Comparison of ENCODE assay signal across 32 mouse cellular contexts in genomic region chr5:145120921-145121320, GRCm38 (mm10). TPM values are rescaled to one million over a fixed set of nuclear protein-coding genes. Genes with fewer than 3 reads are reported as not detected.
A peak's percentile ranks its signal among the peaks of the same experiment; 100 is the strongest.
DNase-seq lines count a peak whose midpoint lies in the region; ATAC-seq lines count a peak whose summit lies in the region.
"Had no signal": no experiment of that assay in that cellular context is flagged by ENCODE, and none has a peak within 500 bp of the region (broad histone marks: within the 10 kb centered on the region; RNA-seq: fewer than 3 reads in every experiment).

No protein-coding gene starts in this region.

- H3K27me3 ChIP-seq in heart, embryonic 13.5 days (replicated peaks) = no peaks in the 10 kb centered on the region
- no peaks in the 10 kb centered on the region for H3K27me3 ChIP-seq in neural tube, embryonic 11.5 days (ENCODE audit: control insufficient read depth, insufficient read depth, low read length)
- 0 out of 2 replicates have a peak, but pooled peaks cover 5% of the 10 kb centered on the region for H3K27me3 ChIP-seq in neural tube, embryonic 15.5 days (replicated peaks)
- H3K27me3 ChIP-seq: liver, embryonic 13.5 days; neural tube, embryonic 12.5 days had no signal

- H3K27ac ChIP-seq in heart, embryonic 13.5 days (replicated peaks) = peak overlapping the region; percentile 36; the same call in 1 of the 2 replicates
- H3K27ac ChIP-seq in neural tube, embryonic 11.5 days (ENCODE audit: low read depth, low read length) = no peak overlapping the region
- no peak overlapping the region for H3K27ac ChIP-seq in neural tube, embryonic 15.5 days (replicated peaks)
- H3K27ac ChIP-seq: forebrain, embryonic 13.5 days; hindbrain, postnatal 0 days; liver, embryonic 13.5 days; midbrain, embryonic 13.5 days; neural tube, embryonic 12.5 days had no signal

- no peak for ATAC-seq in heart, embryonic 13.5 days (ENCODE audit: extremely low read depth, insufficient number of reproducible peaks, low FRiP score, low TSS enrichment)
- no peak for ATAC-seq in neural tube, embryonic 11.5 days (ENCODE audit: insufficient read depth, low FRiP score, low TSS enrichment)
- ATAC-seq in neural tube, embryonic 15.5 days (ENCODE audit: low FRiP score) = no peak
- ATAC-seq in megakaryocyte-erythroid progenitor cell, adult 5-6 weeks (replicated peaks; ENCODE audit: low FRiP score, low TSS enrichment, poor library complexity, severe bottlenecking) = peak; percentile 45; the same call in 1 of the 2 replicates
- ATAC-seq in monocyte, adult 5-6 weeks (replicated peaks; ENCODE audit: insufficient number of reproducible peaks, low FRiP score, low TSS enrichment, poor library complexity, severe bottlenecking) = no peak
- ATAC-seq: CD4-positive, CD25-positive, alpha-beta regulatory T cell, adult 4 months; forebrain, embryonic 13.5 days; hindbrain, postnatal 0 days; intestine, embryonic 16.5 days; midbrain, embryonic 13.5 days had no signal

- no peak overlapping the region for H3K4me3 ChIP-seq in heart, embryonic 13.5 days
- no peak overlapping the region for H3K4me3 ChIP-seq in neural tube, embryonic 11.5 days (ENCODE audit: low read depth, low read length)
- H3K4me3 ChIP-seq in neural tube, embryonic 15.5 days (replicated peaks) = no peak overlapping the region
- H3K4me3 ChIP-seq: forebrain, embryonic 13.5 days; liver, embryonic 13.5 days; midbrain, embryonic 13.5 days; neural tube, embryonic 12.5 days had no signal

- 0 out of 2 replicates have a peak, but pooled peaks cover 4% of the 10 kb centered on the region for H3K9me3 ChIP-seq in heart, embryonic 13.5 days
- H3K9me3 ChIP-seq in neural tube, embryonic 11.5 days (ENCODE audit: control insufficient read depth, low read length) = no peaks in the 10 kb centered on the region
- no peaks in the 10 kb centered on the region for H3K9me3 ChIP-seq in neural tube, embryonic 15.5 days (replicated peaks)
- H3K9me3 ChIP-seq: forebrain, embryonic 13.5 days; midbrain, embryonic 13.5 days; neural tube, embryonic 12.5 days had no signal

- peak overlapping the region; percentile 16; the same call in 1 of the 2 replicates for H3K9ac ChIP-seq in heart, embryonic 13.5 days
- no peak overlapping the region for H3K9ac ChIP-seq in neural tube, embryonic 11.5 days (ENCODE audit: low read length)
- no peak overlapping the region for H3K9ac ChIP-seq in neural tube, embryonic 15.5 days (replicated peaks)
- H3K9ac ChIP-seq: forebrain, embryonic 13.5 days; liver, embryonic 13.5 days; lung, embryonic 14.5 days; midbrain, embryonic 13.5 days; neural tube, embryonic 12.5 days had no signal

- 55% methylated on average over 7 of the region's 7 CpGs for WGBS in heart, embryonic 13.5 days
- 70% methylated on average over 7 of the region's 7 CpGs for WGBS in neural tube, embryonic 11.5 days
- 78% methylated on average over 7 of the region's 7 CpGs for WGBS in neural tube, embryonic 15.5 days

- H3K4me2 ChIP-seq in heart, embryonic 13.5 days = no peak overlapping the region
- no peak overlapping the region for H3K4me2 ChIP-seq in neural tube, embryonic 11.5 days (ENCODE audit: low read depth)
- H3K4me2 ChIP-seq in neural tube, embryonic 15.5 days = no peak overlapping the region
- H3K4me2 ChIP-seq: forebrain, embryonic 13.5 days; liver, embryonic 13.5 days; lung, embryonic 14.5 days; midbrain, embryonic 13.5 days; neural tube, embryonic 12.5 days had no signal

- H3K4me1 ChIP-seq in heart, embryonic 13.5 days = peaks cover 45% of the 10 kb centered on the region
- H3K4me1 ChIP-seq in neural tube, embryonic 11.5 days (ENCODE audit: control insufficient read depth, insufficient read depth, low read length) = no peaks in the 10 kb centered on the region
- H3K4me1 ChIP-seq in neural tube, embryonic 15.5 days = 0 out of 2 replicates have a peak, but pooled peaks cover 3% of the 10 kb centered on the region
- H3K4me1 ChIP-seq: forebrain, embryonic 13.5 days; midbrain, embryonic 13.5 days; neural tube, embryonic 12.5 days had no signal

- DNase-seq in adrenal gland, postnatal 10 days = peak; percentile 42
- DNase-seq in adrenal gland, adult 18-20 months (ENCODE audit: low spot score in 2 of 2) = no peak
- no peak for DNase-seq in heart, adult 8-10 months (ENCODE audit: low spot score)
- peak; percentile 9 for DNase-seq in neural tube, embryonic 11.5 days (ENCODE audit: low spot score)
- DNase-seq: adrenal gland, adult 2 months; cerebellum, adult 2 months; cerebellum, postnatal 25 days; gastrocnemius, postnatal 36 days; layer of hippocampus, adult 9-11 months; liver, embryonic 13.5 days; lung, embryonic 14.5 days; retina, postnatal 1 day; thymus, postnatal 14 days had no signal

- peaks cover 67% of the 10 kb centered on the region for H3K36me3 ChIP-seq in heart, embryonic 13.5 days
- no peaks in the 10 kb centered on the region for H3K36me3 ChIP-seq in neural tube, embryonic 11.5 days (ENCODE audit: control insufficient read depth, insufficient read depth, low read length)
- H3K36me3 ChIP-seq in neural tube, embryonic 15.5 days = peaks cover 18% of the 10 kb centered on the region

RNA-seq across cellular contexts. Expression of gene Arpc1b, which starts 6.9 kb away (rescaled TPM):
- 100 to 1,000 TPM; 212 to 226 TPM for total RNA-seq in adrenal gland, postnatal 10 days (2021)
- total RNA-seq in adrenal gland, adult 18-20 months (2021) = 100 to 1,000 TPM; 210 to 225 TPM
- polyA plus RNA-seq in heart, embryonic 13.5 days (2015; fragmentation: Nextera tagmentation; extraction: Ambion mirVana) = 221 and 234 TPM in 2 replicates
- 10 to 100 TPM; 46.0 to 70.3 (median 55.0) TPM for total RNA-seq in heart, adult 8-10 months (2022)
- 68.5 and 72.5 TPM in 2 replicates for polyA plus RNA-seq in neural tube, embryonic 11.5 days (2014; fragmentation: Nextera tagmentation; extraction: Ambion mirVana)
- 82.4 and 204 TPM in 2 replicates for polyA plus RNA-seq in neural tube, embryonic 15.5 days (2015; fragmentation: Nextera tagmentation; extraction: Ambion mirVana)
- 54.0 and 68.8 TPM in 2 replicates for total RNA-seq in megakaryocyte-erythroid progenitor cell, adult 5-6 weeks (2014; fragmentation: Nextera tagmentation)
- total RNA-seq in megakaryocyte-erythroid progenitor cell, adult 5-6 weeks (2017) = 23.7 and 35.9 TPM in 2 replicates
- 406 to 524 TPM (median 463 TPM) in 3 replicates for total RNA-seq in monocyte, adult 5-6 weeks (2017)

RNA-seq across cellular contexts. Expression of gene Pdap1, which starts 19.1 kb away (rescaled TPM):
- total RNA-seq in adrenal gland, postnatal 10 days (2021) = 10 to 100 TPM; 74.5 to 80.9 TPM
- 10 to 100 TPM; 77.4 to 84.6 TPM for total RNA-seq in adrenal gland, adult 18-20 months (2021)
- 62.4 and 62.6 TPM in 2 replicates for polyA plus RNA-seq in heart, embryonic 13.5 days (2015; fragmentation: Nextera tagmentation; extraction: Ambion mirVana)
- total RNA-seq in heart, adult 8-10 months (2022) = 10 to 100 TPM; 30.2 to 50.2 (median 42.8) TPM
- polyA plus RNA-seq in neural tube, embryonic 11.5 days (2014; fragmentation: Nextera tagmentation; extraction: Ambion mirVana) = 112 and 116 TPM in 2 replicates
- 97.0 and 115 TPM in 2 replicates for polyA plus RNA-seq in neural tube, embryonic 15.5 days (2015; fragmentation: Nextera tagmentation; extraction: Ambion mirVana)
- 90.0 and 173 TPM in 2 replicates for total RNA-seq in megakaryocyte-erythroid progenitor cell, adult 5-6 weeks (2014; fragmentation: Nextera tagmentation)
- 333 and 358 TPM in 2 replicates for total RNA-seq in megakaryocyte-erythroid progenitor cell, adult 5-6 weeks (2017)
- total RNA-seq in monocyte, adult 5-6 weeks (2017) = 93.1 to 106 TPM (median 95.5 TPM) in 3 replicates

RNA-seq across cellular contexts. Expression of gene Bud31, which starts 19.2 kb away (rescaled TPM):
- total RNA-seq in adrenal gland, postnatal 10 days (2021) = 100 to 1,000 TPM in 1 of 2 experiments, 10 to 100 TPM in 1; 97.3 to 102 TPM
- 100 to 1,000 TPM; 103 to 110 TPM for total RNA-seq in adrenal gland, adult 18-20 months (2021)
- polyA plus RNA-seq in heart, embryonic 13.5 days (2015; fragmentation: Nextera tagmentation; extraction: Ambion mirVana) = 135 and 150 TPM in 2 replicates
- 10 to 100 TPM; 53.1 to 60.7 (median 57.3) TPM for total RNA-seq in heart, adult 8-10 months (2022)
- polyA plus RNA-seq in neural tube, embryonic 11.5 days (2014; fragmentation: Nextera tagmentation; extraction: Ambion mirVana) = 250 and 260 TPM in 2 replicates
- polyA plus RNA-seq in neural tube, embryonic 15.5 days (2015; fragmentation: Nextera tagmentation; extraction: Ambion mirVana) = 183 and 184 TPM in 2 replicates
- total RNA-seq in megakaryocyte-erythroid progenitor cell, adult 5-6 weeks (2014; fragmentation: Nextera tagmentation) = 141 and 226 TPM in 2 replicates
- total RNA-seq in megakaryocyte-erythroid progenitor cell, adult 5-6 weeks (2017) = 255 and 296 TPM in 2 replicates
- total RNA-seq in monocyte, adult 5-6 weeks (2017) = 212 to 285 TPM (median 240 TPM) in 3 replicates

RNA-seq across cellular contexts. Expression of gene Kpna7, which starts 37.1 kb away (rescaled TPM):
- total RNA-seq in adrenal gland, postnatal 10 days (2021) = not detected
- not detected for total RNA-seq in adrenal gland, adult 18-20 months (2021)
- not detected in 2 replicates for polyA plus RNA-seq in heart, embryonic 13.5 days (2015; fragmentation: Nextera tagmentation; extraction: Ambion mirVana)
- total RNA-seq in heart, adult 8-10 months (2022) = not detected
- not detected in 2 replicates for polyA plus RNA-seq in neural tube, embryonic 11.5 days (2014; fragmentation: Nextera tagmentation; extraction: Ambion mirVana)
- not detected in 2 replicates for polyA plus RNA-seq in neural tube, embryonic 15.5 days (2015; fragmentation: Nextera tagmentation; extraction: Ambion mirVana)
- total RNA-seq in megakaryocyte-erythroid progenitor cell, adult 5-6 weeks (2014; fragmentation: Nextera tagmentation) = not detected in 2 replicates
- not detected in 2 replicates for total RNA-seq in megakaryocyte-erythroid progenitor cell, adult 5-6 weeks (2017)
- total RNA-seq in monocyte, adult 5-6 weeks (2017) = not detected in 3 replicates
- total RNA-seq: adrenal gland, adult 2 months; gastrocnemius, postnatal 36 days; hindbrain, postnatal 0 days; megakaryocyte, adult 5-6 weeks had no signal
- polyA plus RNA-seq: adrenal gland, adult 2 months; CD4-positive, CD25-positive, alpha-beta regulatory T cell, adult 4 months; cerebellum, adult 2 months; embryonic facial prominence, embryonic 14.5 days; forebrain, embryonic 13.5 days; frontal cortex, adult 2 months; heart, embryonic 14.5 days; hindbrain, embryonic 11.5 days; kidney, embryonic 14.5 days; large intestine, adult 2 months; lung, embryonic 14.5 days; midbrain, embryonic 13.5 days; neural tube, embryonic 12.5 days; spleen, adult 2 months; stomach, embryonic 14.5 days had no signal

RNA-seq across cellular contexts. Expression of gene Arpc1a, which starts 37.3 kb away (rescaled TPM):
- 100 to 1,000 TPM; 102 to 106 TPM for total RNA-seq in adrenal gland, postnatal 10 days (2021)
- 100 to 1,000 TPM; 131 to 134 TPM for total RNA-seq in adrenal gland, adult 18-20 months (2021)
- polyA plus RNA-seq in heart, embryonic 13.5 days (2015; fragmentation: Nextera tagmentation; extraction: Ambion mirVana) = 92.3 and 99.2 TPM in 2 replicates
- 10 to 100 TPM; 59.9 to 67.2 (median 63.8) TPM for total RNA-seq in heart, adult 8-10 months (2022)
- polyA plus RNA-seq in neural tube, embryonic 11.5 days (2014; fragmentation: Nextera tagmentation; extraction: Ambion mirVana) = 175 and 176 TPM in 2 replicates
- polyA plus RNA-seq in neural tube, embryonic 15.5 days (2015; fragmentation: Nextera tagmentation; extraction: Ambion mirVana) = 218 and 232 TPM in 2 replicates
- 102 and 117 TPM in 2 replicates for total RNA-seq in megakaryocyte-erythroid progenitor cell, adult 5-6 weeks (2014; fragmentation: Nextera tagmentation)
- total RNA-seq in megakaryocyte-erythroid progenitor cell, adult 5-6 weeks (2017) = 90.0 and 94.7 TPM in 2 replicates
- 79.3 to 85.9 TPM (median 81.0 TPM) in 3 replicates for total RNA-seq in monocyte, adult 5-6 weeks (2017)

Comparison
In these comparisons a context has a peak if more than half of its experiments do, and no peak if none do; other contexts are left out.
1. DNase-seq: peak in adrenal gland, postnatal 10 days (single experiment) and neural tube, embryonic 11.5 days (single experiment); none in adrenal gland, adult 18-20 months (0 of 2) and heart, adult 8-10 months (single experiment).